Mouse (Mus musculus) layer of hippocampus, adult 18-20 months (tissue): Measurements from ENCODE around the gene Best1. TPM values are rescaled to one million over a fixed set of nuclear protein-coding genes. Genes with fewer than 3 reads are reported as not detected.

ENCODE experiments used
- DNase-seq, 2 experiments: peaks; one replicate each; pipeline ENCODE4 v3.0.0; 2022; ENCODE audit warnings: low spot score in 2 of 2
- long read RNA-seq: library from polyadenylated mRNA; stranded (forward); transcript quantifications from one replicate; pipeline ENCODE4 v2.0.0, GENCODE M21; 2021
- total RNA-seq, 2 experiments: library from RNA; stranded (reverse); gene quantifications; 2 replicates each; pipeline ENCODE4 v1.2.3; 2021

Gene Best1
- total RNA-seq: 1 to 10 TPM; 1.2 to 1.7 TPM
- long read RNA-seq: 0 reads

DNA sequence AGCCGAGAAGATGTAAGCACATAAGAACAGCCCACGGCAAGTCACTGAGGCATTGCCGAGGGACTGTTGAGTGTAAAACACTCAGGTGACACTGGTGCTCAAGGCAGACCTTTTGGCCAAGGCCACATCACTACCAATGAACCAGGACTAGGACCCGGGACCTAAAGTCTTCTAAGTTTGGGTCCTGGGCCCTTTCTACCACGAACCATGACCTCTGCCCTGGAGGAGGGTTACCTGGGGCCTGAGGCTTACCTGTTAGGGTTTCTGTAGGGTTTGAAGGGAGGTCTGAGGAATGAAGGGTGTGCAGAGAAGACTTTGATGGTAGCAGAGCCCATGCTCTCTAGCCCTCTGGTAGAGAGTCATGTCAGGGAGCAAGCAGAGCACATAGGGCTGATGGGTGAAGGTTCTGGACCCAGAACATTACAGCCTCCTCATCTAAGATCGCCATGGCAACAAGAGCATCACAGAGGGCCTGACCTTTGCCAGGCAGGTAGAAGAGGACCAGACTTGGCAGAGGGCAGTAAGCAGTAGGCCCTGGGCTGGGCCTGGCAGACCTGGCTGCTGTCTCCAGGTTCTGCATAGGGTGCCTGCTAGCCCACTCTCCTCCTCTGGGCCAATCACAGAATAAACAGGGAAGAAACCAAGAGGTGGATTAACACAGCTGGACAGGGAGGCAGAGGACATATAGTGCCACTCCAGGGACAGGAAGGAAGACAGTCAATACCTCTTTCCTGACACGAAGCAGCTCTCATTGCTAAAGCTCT is at the start of gene Best1, which contains the start of gene Rab3il1:
Gene Best1 (minus strand): TSS at position 428 of the 764 bp plus-strand sequence.
Gene Rab3il1 (plus strand): TSS at position 464 of the 764 bp plus-strand sequence.
- no peak for DNase-seq

GRCm38 (mm10) chr19:10050438-10050837 is 49.0 kb upstream of the Best1 start:
- DNase-seq: no peak

DNA sequence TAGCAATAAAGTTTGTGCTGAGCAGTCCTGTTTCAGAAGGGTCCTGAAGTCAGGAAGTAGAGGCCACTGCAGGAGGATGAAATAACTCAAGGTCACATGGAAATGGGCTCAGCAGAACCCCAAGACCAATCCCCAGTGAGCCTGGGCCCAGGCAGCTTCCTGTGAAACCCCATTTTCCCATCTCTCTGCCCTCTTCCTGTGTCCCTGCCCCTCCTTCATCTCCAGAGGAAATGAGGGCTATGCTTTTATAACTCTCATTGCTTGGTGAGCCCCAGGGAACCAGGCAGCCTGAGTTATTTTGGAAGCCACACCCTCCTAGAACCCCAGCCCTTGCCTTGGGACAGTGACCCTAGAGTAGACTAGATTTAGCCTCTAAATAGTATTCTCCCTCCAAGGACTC is 48.1 kb upstream of the Best1 start:
- no peak for DNase-seq

DNA sequence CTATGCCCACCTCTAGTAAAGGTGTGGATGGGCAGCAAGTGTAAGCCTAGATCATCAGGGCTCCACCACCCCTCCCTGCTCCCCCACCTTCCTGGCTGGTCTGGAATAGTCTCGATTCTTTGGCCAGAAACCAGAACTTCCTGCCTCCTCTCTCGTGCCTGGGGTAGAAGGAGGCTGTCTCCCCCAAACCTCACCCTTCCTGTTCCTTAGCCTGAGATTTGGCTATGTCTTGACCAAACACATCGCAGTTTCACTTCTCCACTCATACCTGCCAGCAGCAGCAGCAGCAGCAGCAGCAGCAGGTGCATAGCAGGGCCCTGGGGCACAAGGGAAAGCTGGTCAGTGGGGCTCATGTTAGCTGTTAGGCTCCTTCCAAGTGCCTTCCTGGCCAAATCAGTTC is 45.5 kb upstream of the Best1 start:
- no peak for DNase-seq

DNA sequence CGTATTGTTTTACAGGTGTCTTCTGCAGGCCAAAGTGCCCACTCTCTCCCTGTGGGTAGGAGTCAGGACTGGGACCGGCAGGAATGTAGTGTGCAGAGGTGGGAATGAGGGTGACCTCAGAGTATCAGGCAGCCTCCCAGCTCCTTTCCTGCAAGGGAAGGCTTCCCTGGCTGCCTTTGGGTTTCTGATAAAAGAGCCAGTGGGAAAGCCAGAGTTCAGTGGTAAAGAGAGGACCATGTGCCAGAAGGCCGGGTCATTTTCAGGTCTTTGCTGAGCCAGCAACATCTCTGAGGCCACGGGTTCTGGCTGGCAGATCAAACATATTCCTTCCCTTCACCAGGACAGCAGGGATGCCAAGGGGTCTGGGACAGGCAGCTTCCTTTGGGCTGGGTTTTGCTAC is 44.9 kb upstream of the Best1 start:
- DNase-seq: no peak

GRCm38 (mm10) chr19:10045707-10046106 is 44.3 kb upstream of the Best1 start:
- no peak for DNase-seq

DNA sequence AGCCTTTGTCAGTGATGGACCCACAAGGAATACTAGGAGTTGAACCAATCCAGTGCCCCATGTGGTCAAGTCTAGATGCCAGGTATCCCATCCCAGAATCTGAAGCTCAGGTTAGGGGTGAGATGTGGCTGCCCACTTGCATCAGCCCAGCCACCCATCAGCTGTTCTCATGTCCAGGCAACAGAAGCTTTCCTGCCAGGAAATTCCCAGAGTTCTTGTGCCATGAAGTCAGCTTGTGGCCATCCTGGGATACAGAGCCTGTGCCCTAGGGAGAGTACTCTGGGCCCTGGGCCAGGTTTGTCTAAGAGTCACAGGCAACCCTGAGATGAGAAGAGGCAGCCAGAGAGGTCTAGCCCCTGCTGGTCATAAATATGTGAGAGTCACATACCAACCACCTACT is 42.2 kb upstream of the Best1 start:
- DNase-seq: no peak

DNA sequence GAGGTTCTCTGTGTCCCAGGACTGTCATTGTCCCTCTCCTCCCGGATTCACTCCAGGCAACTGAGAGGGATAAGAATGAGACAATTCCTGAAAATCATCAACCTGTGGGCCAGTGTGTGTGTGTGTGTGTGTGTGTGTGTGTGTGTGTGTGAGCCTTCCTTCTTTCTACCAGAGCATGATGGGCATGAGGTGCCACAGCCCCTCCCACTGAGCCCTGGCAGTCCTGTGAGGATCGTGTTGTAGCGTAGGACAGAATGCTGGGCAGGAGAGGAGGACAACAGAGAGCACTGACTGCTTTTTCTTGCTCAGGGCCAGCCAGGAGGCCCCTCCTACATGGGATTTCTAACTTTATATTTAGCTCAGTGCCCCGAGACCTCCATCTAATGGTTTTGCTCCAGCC is 41.4 kb upstream of the Best1 start:
- DNase-seq: no peak

DNA sequence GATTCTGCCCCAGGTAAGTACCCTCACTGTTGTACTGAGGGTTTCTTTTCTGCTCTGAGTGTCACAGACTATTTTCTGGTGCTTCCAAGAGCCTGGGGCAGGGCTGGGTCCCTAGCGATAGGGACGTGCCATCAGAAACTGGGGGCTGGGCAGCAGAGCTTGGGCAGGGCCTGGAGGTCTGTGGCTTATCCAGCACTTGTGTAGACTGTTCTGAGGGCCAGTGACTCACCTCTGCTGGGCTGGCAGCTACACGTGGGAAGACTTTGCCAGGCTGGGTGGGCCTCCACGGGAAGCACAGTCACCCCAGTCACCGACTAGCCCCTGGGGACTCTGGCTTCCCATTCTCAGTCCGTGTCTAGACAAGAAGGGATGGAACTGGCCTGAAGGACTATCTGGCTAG is 40.8 kb upstream of the Best1 start:
- DNase-seq: peak in 1 of 2 experiments; percentile 17

DNA sequence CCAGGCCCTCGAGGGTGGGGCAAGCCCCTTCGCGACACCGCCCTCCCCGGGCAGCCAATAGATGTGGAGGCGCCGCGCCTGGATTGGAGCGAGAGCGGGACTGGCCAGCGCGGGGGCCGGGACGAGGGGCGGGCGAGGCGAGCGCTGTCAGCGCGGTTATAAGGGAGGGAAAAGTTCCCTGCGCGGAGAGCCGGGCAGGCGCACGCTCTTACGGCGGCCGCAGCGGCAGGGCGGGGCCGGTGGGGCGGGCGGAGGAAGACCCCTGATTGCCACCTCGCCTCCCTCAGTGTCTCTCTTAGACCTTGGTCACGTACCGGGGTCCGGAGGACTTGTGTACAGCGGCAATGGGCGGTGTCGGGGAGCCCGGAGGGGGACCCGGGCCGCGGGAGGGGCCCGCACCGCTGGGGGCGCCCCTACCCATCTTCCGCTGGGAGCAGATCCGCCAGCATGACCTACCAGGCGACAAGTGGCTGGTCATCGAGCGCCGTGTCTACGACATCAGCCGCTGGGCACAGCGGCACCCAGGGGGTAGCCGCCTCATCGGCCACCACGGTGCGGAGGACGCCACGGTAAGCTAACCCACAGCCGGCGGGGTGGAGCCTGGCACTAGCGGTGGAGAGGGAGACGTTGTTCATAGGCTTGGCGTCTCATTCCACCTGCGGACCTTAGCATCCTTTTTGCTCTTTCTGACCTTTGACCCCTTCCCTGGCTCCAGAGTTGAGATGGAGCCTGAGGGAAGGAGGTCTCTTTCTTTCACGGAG is 40.1 kb upstream of the Best1 start, which contains the start of gene Fads3:
Gene Fads3 (plus strand): TSS at position 182 of the 761 bp plus-strand sequence.
- DNase-seq: peak in 1 of 2 experiments; percentile 68

- DNase-seq: peak in 1 of 2 experiments; percentile 30
Observed at GRCm38 (mm10) chr19:10040866-10041387, 39.5 kb upstream of the Best1 start.

DNA sequence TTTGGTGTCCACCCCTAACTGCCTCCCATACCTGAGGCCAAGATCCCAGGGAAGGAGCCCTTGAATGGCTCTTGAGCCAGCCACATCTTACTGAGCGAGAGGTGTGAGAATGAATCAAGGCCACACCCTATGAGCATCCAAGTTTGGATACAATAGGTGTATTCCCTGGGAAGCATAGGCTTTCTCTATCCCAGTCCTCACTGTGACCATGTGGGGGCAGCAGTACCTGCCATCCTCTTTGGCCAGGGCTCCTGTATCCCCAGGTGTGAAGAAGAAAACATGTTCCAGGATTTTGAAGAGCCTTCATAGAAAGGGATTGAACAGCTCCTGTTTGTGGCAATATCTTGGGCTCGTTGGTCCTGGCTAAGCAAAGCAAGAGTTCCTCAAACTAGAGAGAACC is 38.2 kb upstream of the Best1 start:
- DNase-seq: no peak

DNA sequence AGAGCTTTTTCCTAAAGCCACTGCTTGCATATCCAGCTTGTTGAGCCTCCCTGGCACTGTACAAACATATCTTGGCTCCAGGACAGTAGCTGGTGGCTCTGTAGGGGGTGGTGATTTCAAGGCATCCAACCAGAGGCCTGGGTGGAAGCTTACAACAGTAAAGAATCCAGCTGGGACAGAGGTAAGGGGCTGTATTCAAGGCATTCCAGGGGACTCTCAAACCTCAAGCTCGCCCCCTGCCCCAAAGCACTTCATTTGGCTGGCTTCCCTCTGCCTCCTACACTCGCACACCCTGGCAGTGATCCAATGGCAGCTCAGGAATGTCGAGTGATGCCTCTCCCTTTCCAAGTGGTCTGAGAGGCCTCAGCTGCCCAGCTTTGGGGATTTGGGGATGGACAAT is 37.5 kb upstream of the Best1 start:
- DNase-seq: no peak

DNA sequence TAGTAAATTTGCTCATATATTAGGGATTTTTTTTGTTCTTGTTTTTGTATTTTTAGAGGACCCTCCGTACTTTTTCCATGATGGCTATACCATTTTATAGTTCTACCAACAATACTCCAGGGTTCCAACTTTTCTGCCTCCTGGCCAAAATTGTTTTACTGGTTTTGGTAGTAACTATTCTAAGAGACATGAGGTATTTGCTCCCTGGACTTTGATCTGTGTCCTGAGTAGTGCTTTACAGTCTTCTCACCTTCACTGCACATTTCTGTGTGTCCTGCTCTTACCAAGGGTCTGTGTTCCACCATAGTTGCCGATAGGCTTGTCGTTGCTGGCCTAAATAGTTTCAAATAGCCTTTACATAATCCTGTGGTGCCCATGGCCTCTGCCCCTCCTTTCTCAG is 36.9 kb upstream of the Best1 start:
- DNase-seq: no peak

- DNase-seq: no peak
Observed at GRCm38 (mm10) chr19:10037534-10037933, 36.1 kb upstream of the Best1 start.

- peak; percentile 55 to 85 for DNase-seq
Observed at GRCm38 (mm10) chr19:10034785-10035447, 33.5 kb upstream of the Best1 start.

DNA sequence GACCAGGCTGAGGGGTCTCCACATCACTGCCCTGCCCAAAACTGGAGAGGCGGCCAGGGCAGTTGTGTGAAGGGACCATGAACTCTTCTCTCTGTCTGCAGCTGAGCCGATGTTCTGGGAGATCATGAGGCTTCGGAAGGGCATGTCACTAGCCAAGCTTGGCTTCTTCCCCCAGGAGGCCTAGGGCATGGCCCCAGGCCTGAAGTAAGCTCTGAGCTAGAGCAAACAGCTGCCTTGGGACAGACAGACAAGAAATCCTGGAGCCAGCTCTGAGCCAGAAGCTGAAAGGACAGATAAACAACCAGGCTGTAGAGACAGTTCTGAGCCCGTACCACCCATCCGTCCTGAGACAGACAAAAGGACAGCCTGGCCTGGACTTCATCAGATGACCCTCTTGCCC is 32.9 kb upstream of the Best1 start:
- no peak for DNase-seq

DNA sequence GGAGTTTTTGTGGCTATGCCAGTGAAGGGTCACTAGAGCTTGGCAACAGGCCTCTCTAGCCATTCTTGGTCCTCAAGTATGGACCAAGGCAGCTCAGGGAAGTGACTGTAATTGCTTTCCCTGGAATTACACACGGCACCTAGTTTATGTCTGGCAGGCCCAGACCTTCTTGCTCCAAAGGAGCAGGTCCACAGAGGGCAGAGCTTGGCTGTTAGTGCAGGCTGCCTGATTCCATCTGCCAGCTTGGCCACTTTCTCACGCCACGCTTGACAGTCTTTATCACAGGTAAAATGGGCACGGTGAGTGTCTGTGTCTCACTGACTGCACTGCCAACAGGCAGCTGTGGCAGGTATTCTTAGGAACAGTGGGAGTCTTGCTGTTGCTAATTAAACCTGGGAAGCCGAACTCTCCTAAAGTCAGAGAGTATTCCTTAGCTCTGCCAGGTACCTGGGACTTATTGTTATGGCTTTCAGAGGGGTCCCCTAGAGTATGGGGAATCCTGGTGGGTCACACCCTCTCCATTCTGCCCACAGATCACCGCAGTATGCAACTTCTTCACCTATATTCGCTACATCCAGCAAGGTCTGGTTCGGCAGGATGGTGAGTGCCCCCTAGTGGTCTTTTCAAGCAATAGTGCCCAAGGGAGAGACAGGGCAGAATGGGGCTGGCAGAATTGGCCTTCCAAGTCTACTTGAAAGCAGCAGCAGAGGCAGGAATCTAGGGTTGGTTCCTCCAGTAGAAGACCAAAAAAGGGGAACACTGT is 32.0 kb upstream of the Best1 start:
- peak; percentile 46 to 71 for DNase-seq

DNA sequence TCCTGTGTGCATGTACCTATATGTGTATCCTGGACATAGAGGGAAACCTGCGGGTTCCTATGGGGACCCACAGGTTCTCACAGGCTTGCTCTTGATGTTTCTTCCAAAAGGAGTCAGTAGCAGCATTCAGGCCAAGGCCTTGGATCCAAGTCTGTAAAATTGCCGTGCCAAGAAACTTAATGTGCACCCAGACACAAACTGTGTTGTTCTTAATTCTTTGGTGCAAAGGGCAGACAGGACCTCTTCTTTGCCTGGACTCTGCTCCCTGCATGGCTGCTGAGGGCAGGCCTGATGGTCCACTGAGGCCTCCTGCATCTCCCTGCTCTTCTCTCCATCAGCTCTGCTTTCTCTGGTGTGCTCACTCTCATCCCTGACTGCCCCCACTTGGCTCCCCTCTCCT is 28.3 kb upstream of the Best1 start:
- no peak for DNase-seq

DNA sequence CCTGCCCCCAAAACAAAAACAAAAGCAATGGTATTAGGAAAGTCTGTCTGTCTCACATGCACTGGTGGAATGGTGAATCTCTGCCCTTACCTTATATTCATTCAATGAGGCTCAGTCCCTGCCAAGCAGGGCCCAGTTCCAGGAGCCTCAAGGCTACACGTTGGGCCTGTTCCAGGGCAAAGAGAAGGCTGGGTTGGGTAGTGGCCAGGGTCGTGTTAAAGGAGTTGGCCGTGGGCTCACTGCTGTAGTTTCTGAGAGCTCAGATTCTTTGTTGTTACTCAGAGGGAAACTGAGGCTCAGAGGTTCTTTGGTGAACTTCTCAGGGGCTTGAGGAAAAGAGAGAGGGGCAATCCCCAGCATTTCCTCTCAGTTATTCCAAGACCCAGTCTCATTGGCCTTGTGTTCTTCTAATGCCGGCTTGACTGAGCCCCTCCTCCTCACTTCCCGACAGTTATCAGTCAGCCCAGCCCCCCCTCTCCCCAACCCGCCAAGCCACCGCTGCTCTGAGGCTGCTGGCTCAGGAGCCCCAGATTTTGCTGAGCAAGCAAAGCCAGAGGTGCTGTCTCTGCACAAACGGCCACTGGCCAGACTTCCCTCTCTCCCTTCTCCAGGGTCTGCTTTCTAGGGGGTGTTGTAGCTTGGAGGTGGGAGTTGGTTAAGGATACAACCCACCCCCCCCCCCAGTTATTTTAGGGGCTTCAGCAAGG is 23.9 kb upstream of the Best1 start:
- DNase-seq: peak in 1 of 2 experiments; percentile 34
